Mouse (Mus musculus) hindbrain, embryonic 15.5 days (tissue): Measurements from ENCODE around the gene Appl2. TPM values are rescaled to one million over a fixed set of nuclear protein-coding genes. Genes with fewer than 3 reads are reported as not detected.

Experiments used
- ATAC-seq: fragments of 200-750 bp; cut with Nextera tagmentation; 2 replicates; pipeline ENCODE4 v1.8.0; 2017; ENCODE audit warnings: low read depth, moderate number of reproducible peaks, moderate TSS enrichment; ENCODE audit not compliant: low FRiP score
- H3K27ac ChIP-seq: fragments of 300-500 bp; sonication (generic); replicated peaks from 2 replicates; pipeline ENCODE4 v1.5.1; 2015; ENCODE audit warnings: mild to moderate bottlenecking, inconsistent platforms
- H3K27me3 ChIP-seq: fragments of 300-500 bp; sonication (generic); 2 replicates; pipeline ENCODE4 v1.6.1; 2015; ENCODE audit warnings: control low read depth, inconsistent platforms
- H3K36me3 ChIP-seq: fragments of 300-500 bp; sonication (generic); 2 replicates; pipeline ENCODE4 v1.6.1; 2015; ENCODE audit warnings: control low read depth, inconsistent platforms
- H3K4me1 ChIP-seq: fragments of 300-500 bp; sonication (generic); replicated peaks from 2 replicates; pipeline ENCODE4 v1.6.1; 2015; ENCODE audit warnings: control low read depth, inconsistent platforms
- H3K4me2 ChIP-seq: fragments of 300-500 bp; sonication (generic); 2 replicates; pipeline ENCODE4 v1.6.1; 2015; ENCODE audit warnings: moderate library complexity, mild to moderate bottlenecking, inconsistent platforms
- H3K4me3 ChIP-seq: fragments of 300-500 bp; sonication (generic); 2 replicates; pipeline ENCODE4 v1.5.1; 2015; ENCODE audit warnings: mild to moderate bottlenecking, inconsistent platforms
- H3K9ac ChIP-seq: fragments of 300-500 bp; sonication (generic); 2 replicates; pipeline ENCODE4 v1.6.1; 2015; ENCODE audit warnings: inconsistent platforms
- H3K9me3 ChIP-seq: fragments of 300-500 bp; sonication (generic); 2 replicates; pipeline ENCODE4 v1.6.1; 2016; ENCODE audit warnings: control low read depth, inconsistent platforms
- WGBS: fragments of 180-500 bp; shearing (Covaris S2); methylation state at CpG from one replicate; pipeline ENCODE4 v1.1.7; 2015; 5-methylcytosine and 5-hydroxymethylcytosine counted together
- polyA plus RNA-seq: library from polyadenylated mRNA; unstranded; fragments of >200 nt; fragmentation: Nextera tagmentation; extraction: Ambion mirVana; gene quantifications from 2 replicates; pipeline ENCODE4 v1.2.1, GENCODE M21; 2015

Appl2 gene
- polyA plus RNA-seq, 1 experiment from 2014 or later, result 48.9 TPM

- Histone ChIP-seq H3K36me3 (peaks cover 43% of the 10 kb centered on the region), H3K4me3 (no peak overlapping the region), H3K27ac (no peak overlapping the region), H3K27me3 (no peaks in the 10 kb centered on the region), H3K9me3 (no peaks in the 10 kb centered on the region), H3K4me1 (no peaks in the 10 kb centered on the region), H3K4me2 (no peak overlapping the region), H3K9ac (no peak overlapping the region)
- no peak for ATAC-seq
- WGBS, result 95% methylated on average over 3 of the region's 3 CpGs
These were observed 41.4 kb downstream of the Appl2 start for GRCm38 (mm10) chr10:83607111-83607510.

DNA sequence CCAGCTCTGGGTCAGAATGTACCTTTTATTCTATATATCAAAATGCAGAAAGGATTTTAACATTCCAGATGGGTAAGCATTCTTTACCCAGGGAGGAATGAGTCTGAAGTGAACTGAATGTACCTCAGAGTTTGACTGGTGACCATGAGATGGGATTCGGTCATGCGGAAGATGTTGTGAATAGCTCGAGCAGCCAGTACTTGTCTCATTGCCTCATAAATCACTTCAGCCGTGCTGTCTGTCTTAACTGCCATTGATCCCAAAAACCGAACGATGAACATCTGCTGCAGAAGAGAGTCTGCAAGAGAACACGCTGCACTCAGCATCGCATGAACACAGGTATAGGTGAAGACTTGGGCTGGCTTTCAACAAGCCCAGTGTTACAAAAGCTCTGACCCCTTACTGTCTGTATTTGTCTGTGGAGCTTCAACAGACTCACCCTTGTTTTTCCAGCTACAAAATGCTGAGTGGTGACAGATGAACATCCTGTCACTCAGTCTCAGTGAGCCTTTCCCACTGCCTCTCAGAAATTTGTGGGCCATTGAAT, 42.8 kb downstream of the Appl2 start:
- 39% methylated on average over 8 of the region's 8 CpGs for WGBS
- Histone ChIP-seq H3K27ac (0 out of 2 replicates have a peak overlapping the region, but pooled peaks have one; percentile 20), H3K9me3 (no peaks in the 10 kb centered on the region), H3K4me1 (no peaks in the 10 kb centered on the region), H3K9ac (no peak overlapping the region), H3K4me3 (no peak overlapping the region), H3K27me3 (no peaks in the 10 kb centered on the region), H3K4me2 (no peak overlapping the region), H3K36me3 (peaks cover 42% of the 10 kb centered on the region)
- ATAC-seq, result peak; percentile 52; the same call in 1 of the 2 replicates

DNA sequence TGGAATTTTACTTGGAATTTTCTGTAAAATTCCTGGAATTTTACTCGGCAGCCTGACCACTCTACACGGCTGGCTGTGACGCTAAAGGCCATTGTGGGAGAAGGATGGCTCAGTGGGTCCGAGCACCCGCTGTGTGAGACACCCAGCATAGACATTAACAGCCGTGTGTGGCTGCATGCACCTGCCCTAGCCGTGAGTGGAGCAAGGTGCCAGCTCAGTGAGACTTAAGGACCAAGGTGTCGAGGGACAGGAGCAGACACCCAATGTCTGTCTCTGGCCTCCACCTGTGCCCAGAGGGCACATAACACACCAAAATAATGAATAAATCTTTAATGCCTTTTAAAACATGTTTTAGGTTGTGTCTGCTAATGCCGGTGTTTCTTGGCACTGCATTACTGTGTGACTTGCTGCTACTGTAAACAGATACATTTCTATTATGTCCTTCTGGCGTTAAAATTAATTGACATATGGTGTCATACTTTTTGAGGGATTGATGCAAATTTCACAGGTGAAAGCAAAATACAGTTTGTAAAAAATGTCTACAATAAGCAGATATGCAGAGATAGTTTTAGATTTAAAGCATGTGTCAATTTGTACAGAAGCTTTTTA, 44.5 kb downstream of the Appl2 start:
- Histone ChIP-seq H3K4me3 (no peak overlapping the region), H3K9ac (no peak overlapping the region), H3K27me3 (no peaks in the 10 kb centered on the region), H3K36me3 (peaks cover 41% of the 10 kb centered on the region), H3K27ac (no peak overlapping the region), H3K4me2 (no peak overlapping the region), H3K9me3 (no peaks in the 10 kb centered on the region), H3K4me1 (no peaks in the 10 kb centered on the region)
- no peak for ATAC-seq
- WGBS, result 89% methylated on average over 10 of the region's 10 CpGs

DNA sequence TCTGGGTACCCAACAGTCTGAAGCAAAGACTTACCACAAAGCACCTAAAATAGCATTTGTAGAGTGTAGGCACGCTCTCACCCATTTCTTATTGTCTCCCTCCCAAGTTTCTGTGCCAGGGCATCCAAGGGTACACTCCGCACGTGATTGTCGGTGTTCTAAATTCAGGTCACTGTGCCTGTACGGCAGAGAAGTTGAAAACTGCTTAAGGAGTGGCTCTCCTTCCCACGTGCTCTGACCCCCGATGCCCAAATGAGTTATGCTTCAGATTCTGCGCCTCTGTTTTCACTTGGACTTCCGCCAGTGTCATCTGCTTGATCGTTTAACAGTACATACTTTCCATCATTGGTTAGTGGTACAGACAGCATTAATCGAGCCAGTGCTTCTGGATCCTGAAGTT, 47.9 kb downstream of the Appl2 start:
- Histone ChIP-seq H3K9me3 (no peaks in the 10 kb centered on the region), H3K36me3 (peaks cover 46% of the 10 kb centered on the region), H3K4me2 (no peak overlapping the region), H3K4me1 (no peaks in the 10 kb centered on the region), H3K27me3 (no peaks in the 10 kb centered on the region), H3K9ac (no peak overlapping the region), H3K4me3 (no peak overlapping the region), H3K27ac (no peak overlapping the region)
- no peak for ATAC-seq
- WGBS, result 84% methylated on average over 11 of the region's 11 CpGs

GRCm38 (mm10) chr10:83594526-83594925, 54.0 kb downstream of the Appl2 start:
- 96% methylated on average over 5 of the region's 5 CpGs for WGBS
- no peaks in the 10 kb centered on the region for H3K27me3 ChIP-seq
- H3K9me3 ChIP-seq, result no peaks in the 10 kb centered on the region
- no peak overlapping the region for H3K27ac ChIP-seq
- H3K4me2 ChIP-seq, result no peak overlapping the region
- no peak overlapping the region for H3K4me3 ChIP-seq
- H3K4me1 ChIP-seq, result no peaks in the 10 kb centered on the region
- ATAC-seq, result no peak
- H3K9ac ChIP-seq, result no peak overlapping the region
- H3K36me3 ChIP-seq, result peaks cover 65% of the 10 kb centered on the region

DNA sequence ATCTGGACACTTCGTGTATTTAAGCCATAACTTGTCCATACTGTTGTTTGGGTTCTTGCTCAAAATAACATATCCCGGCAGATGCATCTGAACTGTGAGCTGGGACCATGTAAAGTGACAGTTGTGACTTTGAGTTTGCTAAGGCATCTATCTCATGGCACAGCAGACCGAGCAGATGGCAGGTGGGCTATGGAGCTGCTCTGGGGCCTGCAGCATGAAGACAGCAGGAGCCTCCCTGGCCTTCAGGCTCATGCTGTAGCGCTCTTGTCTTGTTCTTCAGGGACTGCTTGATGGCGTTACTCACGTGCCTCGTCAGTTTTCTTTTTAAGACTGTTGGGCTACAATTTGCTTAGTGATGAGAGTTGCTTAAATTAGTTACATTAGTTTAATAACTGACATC, 55.9 kb downstream of the Appl2 start:
- H3K27me3 ChIP-seq, result no peaks in the 10 kb centered on the region
- no peak overlapping the region for H3K9ac ChIP-seq
- H3K4me3 ChIP-seq, result no peak overlapping the region
- ATAC-seq, result no peak
- no peak overlapping the region for H3K27ac ChIP-seq
- H3K4me2 ChIP-seq, result no peak overlapping the region
- H3K4me1 ChIP-seq, result no peaks in the 10 kb centered on the region
- WGBS, result 86% methylated on average over 7 of the region's 7 CpGs
- peaks cover 71% of the 10 kb centered on the region for H3K36me3 ChIP-seq
- no peaks in the 10 kb centered on the region for H3K9me3 ChIP-seq

- H3K9me3 ChIP-seq, result no peaks in the 10 kb centered on the region
- H3K27ac ChIP-seq, result no peak overlapping the region
- H3K4me2 ChIP-seq, result no peak overlapping the region
- WGBS, result 77% methylated on average over 6 of the region's 6 CpGs
- H3K27me3 ChIP-seq, result no peaks in the 10 kb centered on the region
- no peaks in the 10 kb centered on the region for H3K4me1 ChIP-seq
- no peak overlapping the region for H3K4me3 ChIP-seq
- peaks cover 74% of the 10 kb centered on the region for H3K36me3 ChIP-seq
- H3K9ac ChIP-seq, result no peak overlapping the region
- no peak for ATAC-seq
These were observed 57.7 kb downstream of the Appl2 start for GRCm38 (mm10) chr10:83590801-83591200.

DNA sequence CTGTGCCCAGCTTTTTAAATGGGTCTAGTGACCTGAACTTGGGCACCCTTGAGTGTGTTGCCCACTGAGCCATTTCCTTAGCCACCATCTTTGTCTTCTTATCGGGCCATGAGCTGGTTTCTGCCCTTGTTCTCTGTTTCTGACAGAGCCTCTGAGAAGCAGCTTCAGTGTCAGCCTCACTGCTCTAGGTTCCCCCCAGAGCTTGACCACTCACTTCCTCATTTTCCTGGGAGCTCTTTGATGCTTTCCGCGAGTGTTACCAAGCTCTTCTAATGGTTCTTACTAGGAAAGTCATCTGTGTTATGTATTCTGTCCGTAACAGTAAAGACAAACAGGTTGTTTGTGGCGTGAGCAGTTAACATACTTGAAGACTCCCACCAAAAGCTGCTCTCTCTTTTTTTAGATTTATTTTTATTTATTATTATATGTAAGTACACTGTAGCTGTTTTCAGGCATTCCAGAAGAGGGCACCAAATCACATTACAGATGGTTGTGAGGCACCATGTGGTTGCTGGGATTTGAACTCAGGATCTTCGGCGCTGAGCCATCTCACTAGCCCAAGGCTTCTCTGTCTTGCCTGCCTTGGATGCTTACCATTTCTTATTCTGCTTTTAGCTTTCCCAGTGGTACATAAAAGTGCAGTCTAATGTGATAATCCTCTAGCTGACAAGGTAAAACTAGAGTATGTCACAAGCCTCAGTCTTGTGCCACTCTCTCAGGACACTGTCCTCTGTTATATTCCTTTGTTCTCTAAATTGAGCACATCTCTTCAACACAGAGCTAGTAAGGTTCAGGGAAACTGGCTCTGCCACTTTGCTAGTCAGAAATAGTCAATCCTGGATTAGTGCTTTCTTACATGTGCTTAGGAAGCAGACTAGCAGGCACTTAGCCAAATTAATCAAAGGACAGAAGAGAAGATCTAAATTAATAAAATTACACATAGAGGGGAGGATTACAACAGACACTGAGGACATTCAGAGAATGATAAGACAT, 82.8 kb downstream of the Appl2 start:
- H3K27ac ChIP-seq, result no peak overlapping the region
- 98% methylated on average over 7 of the region's 7 CpGs for WGBS

DNA sequence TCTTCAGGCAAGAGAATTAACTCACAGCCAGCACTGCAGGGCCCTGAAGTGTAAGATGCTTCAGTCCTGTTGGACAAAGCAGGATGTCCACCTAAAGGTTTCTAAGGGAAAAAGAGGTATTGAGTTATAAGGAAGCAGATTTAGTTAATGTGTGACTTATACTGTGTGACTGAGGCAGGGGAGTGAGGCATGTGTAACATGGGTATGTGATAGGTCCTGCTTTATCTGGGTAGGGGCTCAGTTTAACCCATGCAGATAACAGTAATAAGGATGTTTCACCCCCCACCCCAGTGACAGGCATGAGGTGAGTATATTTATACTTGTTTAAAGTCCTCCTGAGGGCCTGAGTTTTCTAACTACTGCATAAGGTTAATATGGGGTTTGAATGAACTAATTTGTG, 85.5 kb downstream of the Appl2 start:
- H3K36me3 ChIP-seq, result peaks cover 75% of the 10 kb centered on the region
- H3K4me2 ChIP-seq, result no peak overlapping the region
- no peak overlapping the region for H3K9ac ChIP-seq
- H3K27me3 ChIP-seq, result no peaks in the 10 kb centered on the region
- no peaks in the 10 kb centered on the region for H3K4me1 ChIP-seq
- ATAC-seq, result no peak
- no peaks in the 10 kb centered on the region for H3K9me3 ChIP-seq
- no peak overlapping the region for H3K4me3 ChIP-seq
- H3K27ac ChIP-seq, result no peak overlapping the region

More for the DNA sequence above, 82.8 kb downstream of the Appl2 start:
- H3K4me1 ChIP-seq, result no peaks in the 10 kb centered on the region
- H3K9ac ChIP-seq, result no peak overlapping the region
- H3K4me3 ChIP-seq, result no peak overlapping the region
- no peaks in the 10 kb centered on the region for H3K9me3 ChIP-seq
- no peak overlapping the region for H3K4me2 ChIP-seq
- no peak for ATAC-seq
- H3K36me3 ChIP-seq, result peaks cover 64% of the 10 kb centered on the region
- H3K27me3 ChIP-seq, result no peaks in the 10 kb centered on the region

Other genes with a start within 250 kb of the Appl2 start
- 12.7 and 13.5 TPM in 2 replicates for gene Aldh1l2, start 114.6 kb downstream of the Appl2 start, polyA plus RNA-seq
- 27.8 and 28.0 TPM in 2 replicates for gene Washc4, start 105.0 kb downstream of the Appl2 start, polyA plus RNA-seq
- gene 1500009L16Rik, start 74.1 kb upstream of the Appl2 start, polyA plus RNA-seq, result 82.8 and 89.7 TPM in 2 replicates